In the genomic region with DNA sequence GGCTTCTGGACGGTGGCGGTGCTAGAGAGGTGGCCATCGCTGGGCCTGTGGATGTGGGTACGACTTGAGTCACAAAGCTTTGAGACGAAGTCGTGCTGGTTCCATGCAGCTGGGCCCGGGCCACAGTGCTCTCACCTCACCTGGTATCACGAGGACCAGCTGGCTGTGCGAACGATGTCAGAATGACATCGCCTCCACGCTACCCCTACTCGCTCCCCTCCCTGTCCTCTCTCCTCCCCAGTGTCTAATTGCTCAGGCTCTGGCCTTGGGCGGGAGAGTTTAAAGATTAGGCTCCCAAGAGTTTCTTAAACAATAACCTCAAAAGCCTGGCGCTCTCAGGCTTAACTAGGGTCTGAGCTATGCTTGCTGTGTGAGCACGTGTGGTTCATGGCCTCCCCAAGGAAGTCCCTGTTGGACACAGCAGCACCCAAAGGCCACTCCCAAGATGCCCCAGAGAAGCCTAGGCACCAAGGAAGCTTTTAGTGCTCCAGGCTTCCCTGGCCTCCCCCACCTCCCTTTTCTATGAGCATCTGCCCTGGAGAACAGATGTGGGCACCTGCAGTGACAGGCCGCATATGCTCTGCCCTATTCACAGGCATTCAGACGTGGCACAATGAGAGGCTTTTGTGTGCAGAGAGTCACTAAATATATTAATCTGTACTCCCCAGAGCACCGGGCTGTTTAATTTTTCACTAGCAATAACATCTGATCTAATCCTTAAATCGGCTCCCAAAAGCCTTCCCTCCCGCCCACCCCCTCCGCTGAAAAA, we compare ENCODE assay signal across 8 mouse cellular contexts. TPM values are rescaled to one million over a fixed set of nuclear protein-coding genes. Genes with fewer than 3 reads are reported as not detected.
DNase-seq lines count a peak whose midpoint lies in the region; ATAC-seq and TF ChIP-seq lines count a peak whose summit lies in the region.

No protein-coding gene starts in this region.

- no peak overlapping the region for H3K9ac ChIP-seq in heart, adult 2 months (ENCODE audit: low read depth, low read length)
- no peak overlapping the region for H3K9ac ChIP-seq in ES-Bruce4 (ENCODE audit: low read depth, poor library complexity, severe bottlenecking)
- H3K9ac ChIP-seq in hindbrain, embryonic 11.5 days (ENCODE audit: low read depth, low read length) = peak overlapping the region; percentile 60

- H3K4me1 ChIP-seq in heart, embryonic 10.5 days = peaks cover 27% of the 10 kb centered on the region
- H3K4me1 ChIP-seq in heart, adult 2 months (ENCODE audit: control insufficient read depth, insufficient read depth, low read length) = peaks cover 2% of the 10 kb centered on the region; the same call in 1 of the 2 replicates
- H3K4me1 ChIP-seq in ES-Bruce4 (ENCODE audit: control insufficient read depth, insufficient read depth, low read length) = peaks cover 7% of the 10 kb centered on the region
- peaks cover 27% of the 10 kb centered on the region for H3K4me1 ChIP-seq in hindbrain, embryonic 11.5 days (replicated peaks; ENCODE audit: control insufficient read depth, insufficient read depth, low read length)
- peaks cover 71% of the 10 kb centered on the region for H3K4me1 ChIP-seq in midbrain, embryonic 10.5 days

- TF ChIP-seq EP300 in heart, adult 2 months (IDR thresholded peaks at IDR 0.05; ENCODE audit: insufficient read depth, low read depth, low read length) = no peak
- 0 out of 2 replicates have a peak, but pooled peaks have one; percentile 31 for TF ChIP-seq EP300 in ES-Bruce4 (IDR thresholded peaks at IDR 0.05; ENCODE audit: insufficient read depth, low read depth, low read length)

- TF ChIP-seq CTCF in heart, adult 2 months (IDR thresholded peaks at IDR 0.05) = no peak
- no peak for TF ChIP-seq CTCF in ES-Bruce4 (IDR thresholded peaks at IDR 0.05; ENCODE audit: low read depth, low read length)

- H3K79me2 ChIP-seq in heart, adult 2 months (replicated peaks; ENCODE audit: control insufficient read depth, insufficient read depth, low read length) = no peaks in the 10 kb centered on the region

- WGBS in heart, embryonic 10.5 days = 7% methylated on average over 22 of the region's 22 CpGs
- 47% methylated on average over 22 of the region's 22 CpGs for WGBS in heart, adult 2 months
- 4% methylated on average over 22 of the region's 22 CpGs for WGBS in hindbrain, embryonic 11.5 days
- 4% methylated on average over 22 of the region's 22 CpGs for WGBS in midbrain, embryonic 10.5 days

- no peaks in the 10 kb centered on the region for H3K36me3 ChIP-seq in heart, embryonic 10.5 days
- no peaks in the 10 kb centered on the region for H3K36me3 ChIP-seq in heart, adult 2 months (ENCODE audit: control insufficient read depth, insufficient read depth, low read length)
- H3K36me3 ChIP-seq in ES-Bruce4 (ENCODE audit: control insufficient read depth, insufficient read depth, low read length, poor library complexity, severe bottlenecking) = no peaks in the 10 kb centered on the region
- H3K36me3 ChIP-seq in hindbrain, embryonic 11.5 days (ENCODE audit: control insufficient read depth, insufficient read depth, low read length) = no peaks in the 10 kb centered on the region
- no peaks in the 10 kb centered on the region for H3K36me3 ChIP-seq in midbrain, embryonic 10.5 days

- peak; percentile 41 for ATAC-seq in hindbrain, embryonic 11.5 days (ENCODE audit: low FRiP score)
- no peak for ATAC-seq in granulocyte monocyte progenitor cell, adult 5-6 weeks (replicated peaks; ENCODE audit: poor library complexity, severe bottlenecking)

- peak overlapping the region; percentile 76 for H3K4me2 ChIP-seq in hindbrain, embryonic 11.5 days (replicated peaks; ENCODE audit: low read depth, low read length)

- no peak for DNase-seq in heart, embryonic 10.5 days (ENCODE audit: low spot score)
- DNase-seq in heart, adult 2 months = no peak
- peak; percentile 74 for DNase-seq in hindbrain, embryonic 11.5 days (ENCODE audit: low spot score)
- peak; percentile 71 for DNase-seq in midbrain, embryonic 10.5 days (ENCODE audit: low spot score)
- no peak for DNase-seq in gastrocnemius, adult 18-20 months (ENCODE audit: low spot score)
- no peak for DNase-seq in adrenal gland, adult (ENCODE audit: inconsistent age in 2 of 2, low spot score in 1 of 2)

- 0 out of 2 replicates have a peak overlapping the region, but pooled peaks have one; percentile 47 for H3K27ac ChIP-seq in heart, embryonic 10.5 days
- H3K27ac ChIP-seq in heart, adult 2 months = no peak overlapping the region
- no peak overlapping the region for H3K27ac ChIP-seq in ES-Bruce4 (ENCODE audit: insufficient read depth, low read length)
- H3K27ac ChIP-seq in hindbrain, embryonic 11.5 days (ENCODE audit: low read depth, low read length) = peak overlapping the region; percentile 89
- peak overlapping the region; percentile 97 for H3K27ac ChIP-seq in midbrain, embryonic 10.5 days (replicated peaks)

- peaks cover 76% of the 10 kb centered on the region for H3K27me3 ChIP-seq in heart, embryonic 10.5 days (ENCODE audit: insufficient read depth, poor library complexity, severe bottlenecking)
- H3K27me3 ChIP-seq in heart, adult 2 months (ENCODE audit: control insufficient read depth, insufficient read depth, low read length) = peaks cover 4% of the 10 kb centered on the region; the same call in 1 of the 2 replicates
- H3K27me3 ChIP-seq in ES-Bruce4 (ENCODE audit: control insufficient read depth, insufficient read depth, low read length, poor library complexity, severe bottlenecking) = peaks cover 4% of the 10 kb centered on the region
- H3K27me3 ChIP-seq in hindbrain, embryonic 11.5 days (ENCODE audit: control insufficient read depth, insufficient read depth, low read length) = peaks cover 8% of the 10 kb centered on the region; the same call in 1 of the 2 replicates
- H3K27me3 ChIP-seq in midbrain, embryonic 10.5 days (ENCODE audit: low read depth, poor library complexity, severe bottlenecking) = peaks cover 84% of the 10 kb centered on the region

- H3K4me3 ChIP-seq in heart, embryonic 10.5 days = peak overlapping the region; percentile 60
- H3K4me3 ChIP-seq in heart, adult 2 months = no peak overlapping the region
- peak overlapping the region; percentile 33 for H3K4me3 ChIP-seq in ES-Bruce4 (ENCODE audit: low read depth, low read length)
- H3K4me3 ChIP-seq in hindbrain, embryonic 11.5 days (ENCODE audit: low read depth, low read length) = peak overlapping the region; percentile 40
- H3K4me3 ChIP-seq in midbrain, embryonic 10.5 days = peak overlapping the region; percentile 88

- intact Hi-C loops in heart, adult 2 months (cut with DNase I) = no loop called here

- no peak for TF ChIP-seq POLR2A in heart, adult 2 months (IDR thresholded peaks at IDR 0.05; ENCODE audit: insufficient read depth, low read depth, low read length)
- no peak for TF ChIP-seq POLR2A in ES-Bruce4 (IDR thresholded peaks at IDR 0.05; ENCODE audit: insufficient read depth, low read length)

- no peaks in the 10 kb centered on the region for H3K9me3 ChIP-seq in heart, embryonic 10.5 days
- H3K9me3 ChIP-seq in ES-Bruce4 (replicated peaks; ENCODE audit: control insufficient read depth, insufficient read depth, low read length, poor library complexity, severe bottlenecking) = no peaks in the 10 kb centered on the region
- no peaks in the 10 kb centered on the region for H3K9me3 ChIP-seq in hindbrain, embryonic 11.5 days (ENCODE audit: control insufficient read depth, low read length)
- H3K9me3 ChIP-seq in midbrain, embryonic 10.5 days (replicated peaks) = no peaks in the 10 kb centered on the region

RNA-seq across cellular contexts. Expression of a gene that starts 4.6 kb away (rescaled TPM):
- polyA plus RNA-seq in heart, embryonic 10.5 days (2016; fragmentation: Nextera tagmentation; extraction: Ambion mirVana) = 4.9 and 9.7 TPM in 2 replicates
- total RNA-seq in heart, adult 2 months (2021) = 1 to 10 TPM; 5.1 to 5.8 TPM
- polyA plus RNA-seq in heart, adult 2 months (2012; rRNA removed) = 5.4 and 10.0 TPM in 2 replicates
- polyA plus RNA-seq in ES-Bruce4 (2011; ENCODE audit: insufficient read depth, insufficient read length, low read depth, missing spikeins) = 1.4 and 2.0 TPM in 2 replicates
- polyA plus RNA-seq in hindbrain, embryonic 11.5 days (2014; fragmentation: Nextera tagmentation; extraction: Ambion mirVana) = 59.6 and 64.3 TPM in 2 replicates
- polyA plus RNA-seq in midbrain, embryonic 10.5 days (2016; fragmentation: Nextera tagmentation; extraction: Ambion mirVana) = 68.1 and 80.9 TPM in 2 replicates
- total RNA-seq in granulocyte monocyte progenitor cell, adult 5-6 weeks (2014; fragmentation: Nextera tagmentation) = not detected in 2 replicates
- 0.26 TPM in 1 of 2 replicates, not detected in the other for total RNA-seq in granulocyte monocyte progenitor cell, adult 5-6 weeks (2017)
- 1 to 10 TPM; 2.2 to 4.7 TPM for total RNA-seq in gastrocnemius, adult 18-20 months (2021)

RNA-seq across cellular contexts. Expression of a gene that starts 14.7 kb away (rescaled TPM):
- polyA plus RNA-seq in heart, embryonic 10.5 days (2016; fragmentation: Nextera tagmentation; extraction: Ambion mirVana) = 17.2 and 20.0 TPM in 2 replicates
- total RNA-seq in heart, adult 2 months (2021) = 10 to 100 TPM; 11.9 to 12.7 TPM
- polyA plus RNA-seq in heart, adult 2 months (2012; rRNA removed) = 7.1 and 10.6 TPM in 2 replicates
- polyA plus RNA-seq in ES-Bruce4 (2011; ENCODE audit: insufficient read depth, insufficient read length, low read depth, missing spikeins) = 9.4 and 9.7 TPM in 2 replicates
- 34.7 and 35.8 TPM in 2 replicates for polyA plus RNA-seq in hindbrain, embryonic 11.5 days (2014; fragmentation: Nextera tagmentation; extraction: Ambion mirVana)
- 27.4 and 34.7 TPM in 2 replicates for polyA plus RNA-seq in midbrain, embryonic 10.5 days (2016; fragmentation: Nextera tagmentation; extraction: Ambion mirVana)
- total RNA-seq in granulocyte monocyte progenitor cell, adult 5-6 weeks (2014; fragmentation: Nextera tagmentation) = 11.0 and 16.5 TPM in 2 replicates
- 11.1 and 12.4 TPM in 2 replicates for total RNA-seq in granulocyte monocyte progenitor cell, adult 5-6 weeks (2017)
- total RNA-seq in gastrocnemius, adult 18-20 months (2021) = 1 to 10 TPM; 9.8 to 10.0 TPM

Comparison
In these comparisons a context has a peak if more than half of its experiments do, and no peak if none do; other contexts are left out.
1. H3K27ac ChIP-seq: peak in heart, embryonic 10.5 days (single experiment), hindbrain, embryonic 11.5 days (single experiment) and midbrain, embryonic 10.5 days (single experiment); none in heart, adult 2 months (single experiment) and ES-Bruce4 (single experiment).
2. DNase-seq: peak in hindbrain, embryonic 11.5 days (single experiment) and midbrain, embryonic 10.5 days (single experiment); none in heart, embryonic 10.5 days (single experiment), heart, adult 2 months (0 of 2), gastrocnemius, adult 18-20 months (single experiment) and adrenal gland, adult (0 of 2).